Mouse (Mus musculus) kidney, embryonic 16.5 days (tissue): ENCODE measurements at regions not wholly inside any gene's neighbourhood (a gene's known extent, or its start where the extent isn't known, plus 50 kb on each side); places are given as distances from the start of the nearest gene placed in this dataset.
A peak's percentile ranks its signal among the peaks of the same experiment; 100 is the strongest.

Experiments used
- ATAC-seq: fragments of 200-750 bp; cut with Nextera tagmentation; 2 replicates; pipeline ENCODE4 v1.8.0; 2017; ENCODE audit warnings: moderate TSS enrichment; ENCODE audit not compliant: low FRiP score, low TSS enrichment
- H3K27ac ChIP-seq: fragments of 300-500 bp; sonication (generic); 2 replicates; pipeline ENCODE4 v1.5.1; 2014; ENCODE audit warnings: low read length
- H3K27me3 ChIP-seq: fragments of 300-500 bp; sonication (generic); 2 replicates; pipeline ENCODE4 v1.6.1; 2014; ENCODE audit warnings: low read length, control low read depth, mixed read lengths; ENCODE audit not compliant: insufficient read depth
- H3K36me3 ChIP-seq: fragments of 300-500 bp; sonication (generic); 2 replicates; pipeline ENCODE4 v1.6.1; 2014; ENCODE audit warnings: low read length, control low read depth, mixed read lengths; ENCODE audit not compliant: insufficient read depth
- H3K4me1 ChIP-seq: fragments of 300-500 bp; sonication (generic); 2 replicates; pipeline ENCODE4 v1.6.1; 2014; ENCODE audit warnings: low read length, control low read depth, mixed read lengths; ENCODE audit not compliant: insufficient read depth
- H3K4me2 ChIP-seq: fragments of 300-500 bp; sonication (generic); replicated peaks from 2 replicates; pipeline ENCODE4 v1.6.1; 2014; ENCODE audit warnings: low read depth, low read length
- H3K4me3 ChIP-seq: fragments of 300-500 bp; sonication (generic); 2 replicates; pipeline ENCODE4 v1.5.1; 2014; ENCODE audit warnings: mild to moderate bottlenecking, low read length
- H3K9ac ChIP-seq: fragments of 300-500 bp; sonication (generic); replicated peaks from 2 replicates; pipeline ENCODE4 v1.6.1; 2014; ENCODE audit warnings: low read length
- H3K9me3 ChIP-seq: fragments of 300-500 bp; sonication (generic); 2 replicates; pipeline ENCODE4 v1.6.1; 2016; ENCODE audit warnings: low read length, control low read depth
- WGBS: fragments of 180-500 bp; shearing (Covaris S2); extraction: QIAGEN DNeasy Blood & Tissue Kit; methylation state at CpG from one replicate; pipeline ENCODE4 v1.1.7; 2014; 5-methylcytosine and 5-hydroxymethylcytosine counted together

DNA sequence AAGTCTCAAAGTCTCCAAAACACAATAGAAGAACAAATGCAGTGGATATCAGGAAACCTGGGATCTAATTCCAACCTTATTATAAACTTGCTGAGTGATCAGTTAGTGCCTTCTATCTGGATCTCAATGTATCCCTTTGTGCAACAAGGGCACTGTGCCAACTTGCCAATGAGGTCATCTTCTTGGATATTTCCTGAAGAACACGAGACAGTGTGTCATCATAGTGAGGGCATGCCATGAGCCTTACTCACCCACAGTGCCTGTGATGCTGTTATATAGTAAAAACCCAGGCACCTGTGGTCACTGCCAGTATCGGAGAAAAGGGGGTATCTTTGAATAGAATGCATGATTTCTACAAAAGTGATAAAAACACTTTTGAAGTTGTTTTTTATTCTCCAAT, 60.2 kb upstream of the Cd34 start:
- 0 out of 2 replicates have a peak, but pooled peaks cover 4% of the 10 kb centered on the region for H3K4me1 ChIP-seq
- no peak overlapping the region for H3K4me3 ChIP-seq
- ATAC-seq = no peak
- WGBS = 69% methylated on average over 2 of the region's 2 CpGs
- no peak overlapping the region for H3K4me2 ChIP-seq
- no peaks in the 10 kb centered on the region for H3K9me3 ChIP-seq
- no peaks in the 10 kb centered on the region for H3K27me3 ChIP-seq
- H3K36me3 ChIP-seq = no peaks in the 10 kb centered on the region
- H3K9ac ChIP-seq = no peak overlapping the region
- no peak overlapping the region for H3K27ac ChIP-seq

DNA sequence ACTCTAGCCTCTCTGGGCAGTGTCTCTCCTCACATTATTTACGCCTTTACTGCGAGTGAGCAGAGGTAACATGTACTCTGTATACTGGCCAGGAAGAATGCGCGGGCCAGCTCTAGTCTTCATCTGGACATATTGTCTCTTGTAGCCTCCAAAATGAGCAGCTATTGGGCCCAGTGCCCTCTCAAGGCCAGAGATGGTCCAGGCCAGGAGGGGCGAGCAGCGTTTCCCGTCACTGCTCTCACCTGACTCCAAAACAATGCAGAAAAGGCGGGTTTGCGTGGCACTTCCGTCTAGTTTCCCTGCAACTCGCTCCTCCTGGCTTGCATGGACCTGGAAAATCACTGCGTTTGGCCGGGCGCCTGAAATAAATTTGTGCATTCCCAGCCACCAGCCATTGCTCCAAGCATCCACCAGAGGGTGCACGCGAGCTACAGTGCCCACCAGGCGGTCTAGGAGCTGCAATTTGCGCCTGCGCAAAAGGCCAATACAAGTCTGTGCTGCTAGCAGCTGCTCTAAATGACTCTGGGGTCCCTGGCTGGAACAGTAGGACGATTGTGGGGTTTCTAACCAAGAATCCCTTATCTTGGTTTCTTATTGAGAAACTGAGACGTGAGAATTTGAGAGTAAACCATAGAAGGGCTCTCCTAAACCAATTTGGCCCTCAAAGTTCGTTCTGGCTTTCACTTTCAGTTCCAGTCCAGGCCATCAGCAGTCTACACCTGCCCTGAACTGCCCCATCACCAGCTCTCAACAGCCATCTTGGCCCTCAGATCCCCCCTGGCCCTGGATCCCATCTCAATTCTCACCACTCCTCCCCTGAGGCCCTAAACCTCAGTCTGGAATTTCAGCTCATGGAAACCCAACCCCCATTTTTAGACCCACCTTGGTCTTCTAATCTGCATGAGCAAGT, 59.0 kb upstream of the Cd34 start:
- Histone ChIP-seq H3K27me3 (no peaks in the 10 kb centered on the region), H3K36me3 (no peaks in the 10 kb centered on the region)

DNA sequence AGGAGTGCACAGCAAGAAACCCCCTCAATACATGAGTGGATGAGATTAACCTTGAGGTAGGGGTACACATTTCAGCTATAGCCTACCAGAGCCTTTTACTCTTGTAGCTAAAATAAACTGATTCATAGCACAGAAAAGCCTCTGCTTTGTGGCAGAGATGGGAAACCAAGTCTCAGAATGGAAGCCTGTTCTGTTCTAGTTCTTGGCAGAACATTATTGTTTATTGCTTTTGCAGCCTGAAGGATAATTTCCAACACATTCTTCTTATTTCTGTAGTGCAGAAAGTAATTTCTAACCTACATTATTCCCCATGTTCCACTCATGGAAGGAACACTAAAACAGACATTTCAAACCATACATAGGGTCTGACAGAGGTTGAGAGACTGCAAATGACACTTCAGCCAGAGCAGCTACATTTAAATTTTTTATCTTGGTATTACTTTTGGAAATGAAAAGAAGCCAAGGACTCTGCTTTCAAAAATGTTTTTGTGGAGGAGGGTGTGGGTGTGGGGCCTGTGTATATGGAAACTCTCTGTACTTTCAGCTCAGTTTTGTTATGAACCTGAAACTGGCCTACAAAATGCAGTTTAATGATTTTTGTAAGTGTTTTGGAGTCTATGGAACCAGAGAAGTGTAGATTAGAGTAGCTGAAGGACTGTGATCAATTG, 56.9 kb upstream of the Cd34 start:
- 0 out of 2 replicates have a peak, but pooled peaks cover 4% of the 10 kb centered on the region for H3K4me1 ChIP-seq
- ATAC-seq = no peak
- H3K4me3 ChIP-seq = no peak overlapping the region
- H3K9ac ChIP-seq = no peak overlapping the region
- no peaks in the 10 kb centered on the region for H3K9me3 ChIP-seq
- H3K4me2 ChIP-seq = no peak overlapping the region
- no peaks in the 10 kb centered on the region for H3K27me3 ChIP-seq
- H3K36me3 ChIP-seq = no peaks in the 10 kb centered on the region
- no peak overlapping the region for H3K27ac ChIP-seq

More for the DNA sequence above, 59.0 kb upstream of the Cd34 start:
- no peak overlapping the region for H3K27ac ChIP-seq
- no peaks in the 10 kb centered on the region for H3K9me3 ChIP-seq
- WGBS = 18% methylated on average over 22 of the region's 22 CpGs
- peak overlapping the region; percentile 53 for H3K9ac ChIP-seq
- ATAC-seq = peak; percentile 97
- peak overlapping the region; percentile 44 for H3K4me2 ChIP-seq
- H3K4me1 ChIP-seq = 0 out of 2 replicates have a peak, but pooled peaks cover 4% of the 10 kb centered on the region
- H3K4me3 ChIP-seq = no peak overlapping the region

DNA sequence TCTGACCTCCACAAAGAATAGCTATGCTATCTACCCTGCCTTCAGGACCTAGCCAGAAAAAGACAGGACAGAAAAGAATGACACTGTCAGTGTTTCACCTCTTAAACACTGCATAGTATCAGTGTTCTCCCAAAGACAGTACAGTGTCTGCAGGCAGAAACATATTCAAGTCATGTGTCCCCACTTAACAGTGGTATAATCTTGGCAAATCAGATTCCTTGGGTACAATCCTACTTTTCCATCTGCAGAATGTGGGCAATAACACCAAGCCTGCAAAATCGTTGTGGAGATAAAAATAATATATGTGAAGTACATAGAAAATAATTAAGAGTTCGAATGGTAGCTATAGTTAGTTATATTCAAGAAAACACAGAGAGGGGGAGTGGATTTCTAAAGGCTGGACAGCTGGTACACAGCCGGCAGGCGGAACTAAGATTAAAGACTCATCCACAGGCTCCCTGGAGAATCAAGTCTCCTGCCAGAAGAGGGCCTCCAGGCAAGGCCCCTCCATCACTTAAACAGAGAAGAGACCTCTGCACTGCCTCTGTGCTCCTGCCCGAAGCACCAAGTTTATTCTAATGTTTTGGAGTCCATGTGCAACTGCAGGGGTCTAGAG, 53.4 kb upstream of the Cd34 start:
- Histone ChIP-seq H3K4me2 (no peak overlapping the region), H3K9me3 (no peaks in the 10 kb centered on the region), H3K36me3 (no peaks in the 10 kb centered on the region), H3K4me3 (no peak overlapping the region), H3K4me1 (no peaks in the 10 kb centered on the region), H3K27me3 (no peaks in the 10 kb centered on the region), H3K9ac (no peak overlapping the region), H3K27ac (no peak overlapping the region)
- 67% methylated on average over 5 of the region's 5 CpGs for WGBS
- ATAC-seq = no peak

DNA sequence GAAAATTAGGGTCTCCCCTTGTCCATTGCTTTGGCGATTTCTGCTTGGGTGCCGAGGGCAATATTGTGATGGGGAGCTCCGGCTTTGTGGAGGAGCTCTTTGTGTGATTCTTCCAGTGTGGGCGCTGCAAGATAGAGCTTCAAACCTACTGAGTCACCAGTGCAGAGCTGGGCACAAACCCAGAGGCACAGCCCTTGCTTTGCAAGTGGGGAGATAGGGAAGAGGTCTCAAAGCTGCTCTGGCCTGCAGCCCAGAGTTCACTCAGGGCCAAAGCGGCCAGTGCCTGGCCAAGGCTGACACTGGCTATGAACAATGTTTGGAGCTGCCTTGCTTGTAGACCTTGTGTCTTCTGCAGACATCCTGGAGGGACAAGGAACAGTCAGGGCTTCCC, 52.9 kb upstream of the Cd34 start:
- no peaks in the 10 kb centered on the region for H3K4me1 ChIP-seq
- H3K4me2 ChIP-seq = no peak overlapping the region
- no peaks in the 10 kb centered on the region for H3K9me3 ChIP-seq
- no peak overlapping the region for H3K4me3 ChIP-seq
- no peak for ATAC-seq
- H3K9ac ChIP-seq = no peak overlapping the region
- no peaks in the 10 kb centered on the region for H3K36me3 ChIP-seq
- H3K27me3 ChIP-seq = no peaks in the 10 kb centered on the region
- H3K27ac ChIP-seq = no peak overlapping the region
- 84% methylated on average over 5 of the region's 5 CpGs for WGBS
